Mouse (Mus musculus) liver, embryonic 11.5 days (tissue): ENCODE results near the gene Shc3. TPM values are rescaled to one million over a fixed set of nuclear protein-coding genes. Genes with fewer than 3 reads are reported as not detected.

Experiments used
- ATAC-seq: fragments of 200-750 bp; cut with Nextera tagmentation; replicated peaks from 2 replicates; pipeline ENCODE4 v1.8.0; 2017; ENCODE audit warnings: moderate number of reproducible peaks, mild to moderate bottlenecking, moderate TSS enrichment, moderate library complexity; ENCODE audit not compliant: low FRiP score
- DNase-seq: peaks from one replicate; pipeline ENCODE4 v3.0.0-alpha.2; 2017; ENCODE audit warnings: low spot score
- H3K27ac ChIP-seq: fragments of 300-500 bp; sonication (generic); 2 replicates; pipeline ENCODE4 v1.5.1; 2014; ENCODE audit warnings: mild to moderate bottlenecking, low read depth, low read length, control low read depth
- H3K27me3 ChIP-seq: fragments of 300-500 bp; sonication (generic); replicated peaks from 2 replicates; pipeline ENCODE4 v1.6.1; 2014; ENCODE audit warnings: low read length, mixed read lengths; ENCODE audit not compliant: control insufficient read depth, insufficient read depth
- H3K36me3 ChIP-seq: fragments of 300-500 bp; sonication (generic); 2 replicates; pipeline ENCODE4 v1.6.1; 2014; ENCODE audit warnings: mild to moderate bottlenecking, low read length, moderate library complexity, mixed read lengths; ENCODE audit not compliant: control insufficient read depth, insufficient read depth
- H3K4me1 ChIP-seq: fragments of 300-500 bp; sonication (generic); replicated peaks from 2 replicates; pipeline ENCODE4 v1.6.1; 2014; ENCODE audit warnings: low read length, mixed read lengths; ENCODE audit not compliant: control insufficient read depth, insufficient read depth
- H3K4me2 ChIP-seq: fragments of 300-500 bp; sonication (generic); 2 replicates; pipeline ENCODE4 v1.6.1; 2014; ENCODE audit warnings: mild to moderate bottlenecking, control low read depth, moderate library complexity
- H3K4me3 ChIP-seq: fragments of 300-500 bp; sonication (generic); 2 replicates; pipeline ENCODE4 v1.5.1; 2014; ENCODE audit warnings: low read depth, low read length, control low read depth
- H3K9ac ChIP-seq: fragments of 300-500 bp; sonication (generic); 2 replicates; pipeline ENCODE4 v1.6.1; 2014; ENCODE audit warnings: low read depth, low read length, control low read depth
- H3K9me3 ChIP-seq: fragments of 300-500 bp; sonication (generic); 2 replicates; pipeline ENCODE4 v1.6.1; 2016; ENCODE audit warnings: low read length, inconsistent platforms, mixed read lengths; ENCODE audit not compliant: control insufficient read depth
- WGBS: fragments of 180-500 bp; shearing (Covaris S2); extraction: QIAGEN DNeasy Blood & Tissue Kit; methylation state at CpG from one replicate; pipeline ENCODE4 v1.1.7; 2014; 5-methylcytosine and 5-hydroxymethylcytosine counted together
- polyA plus RNA-seq: library from polyadenylated mRNA; unstranded; fragments of >200 nt; fragmentation: Nextera tagmentation; extraction: Ambion mirVana; gene quantifications from 2 replicates; pipeline ENCODE4 v1.2.1, GENCODE M21; 2014

The Shc3 gene
- polyA plus RNA-seq, 1 experiment from 2014 or later: not detected

DNA sequence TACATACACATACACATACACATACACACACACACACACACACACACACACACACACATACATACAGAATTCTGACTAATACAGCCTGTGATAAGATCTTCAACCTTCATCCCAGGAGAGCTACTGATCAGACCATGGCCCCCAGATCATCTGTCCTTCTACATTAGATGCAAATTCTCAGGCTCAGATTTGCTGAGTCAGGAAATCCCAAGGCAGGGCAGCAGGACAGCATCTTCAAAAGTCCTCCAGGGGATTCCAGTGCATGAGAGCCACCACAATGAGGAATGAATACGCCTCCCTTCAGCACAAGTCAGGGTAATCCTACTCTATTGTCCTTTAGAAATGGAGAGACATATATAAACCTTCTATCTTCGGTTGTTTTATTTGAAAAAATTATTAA, 184.3 kb downstream of the Shc3 start:
- Histone ChIP-seq H3K4me1 (no peaks in the 10 kb centered on the region; the same call in none of the 2 replicates), H3K36me3 (no peaks in the 10 kb centered on the region), H3K9ac (no peak overlapping the region), H3K27ac (no peak overlapping the region), H3K27me3 (no peaks in the 10 kb centered on the region), H3K9me3 (no peaks in the 10 kb centered on the region), H3K4me2 (no peak overlapping the region), H3K4me3 (no peak overlapping the region)
- 81% methylated on average over 2 of the region's 2 CpGs for WGBS
- ATAC-seq (no peak), DNase-seq (no peak)

DNA sequence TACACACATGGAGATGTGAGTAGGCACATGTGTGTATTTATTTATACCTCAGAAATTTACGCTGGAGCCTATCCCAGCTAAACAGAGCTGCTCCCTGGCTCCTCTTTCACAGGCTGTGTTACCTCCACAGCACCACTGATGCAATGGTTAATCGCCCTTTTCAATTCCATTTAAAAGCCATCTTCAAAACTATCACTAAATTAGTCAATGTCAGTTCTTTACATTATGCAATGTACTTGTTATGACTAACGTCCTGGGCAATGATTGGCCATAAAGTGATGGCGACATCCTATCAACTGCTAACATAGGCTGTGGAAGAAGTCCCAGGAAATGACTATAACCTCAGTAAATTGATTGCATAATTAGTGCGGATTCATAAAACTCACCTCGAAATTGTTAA, 187.7 kb downstream of the Shc3 start:
- no peaks in the 10 kb centered on the region for H3K9me3 ChIP-seq
- no peak overlapping the region for H3K9ac ChIP-seq
- H3K27ac ChIP-seq: no peak overlapping the region
- DNase-seq (no peak), ATAC-seq (no peak)
- H3K4me2 ChIP-seq: no peak overlapping the region
- no peaks in the 10 kb centered on the region for H3K36me3 ChIP-seq
- H3K4me1 ChIP-seq: peaks cover 9% of the 10 kb centered on the region
- no peak overlapping the region for H3K4me3 ChIP-seq
- WGBS: 78% methylated on average over 6 of the region's 6 CpGs
- H3K27me3 ChIP-seq: no peaks in the 10 kb centered on the region

Other genes starting within 250 kb of the Shc3 start
- gene S1pr3, start 160.8 kb downstream of the Shc3 start, polyA plus RNA-seq: 15.5 and 18.0 TPM in 2 replicates
- gene Cks2, start 75.8 kb upstream of the Shc3 start, polyA plus RNA-seq: 587 and 614 TPM in 2 replicates
- gene Secisbp2, start 82.3 kb upstream of the Shc3 start, polyA plus RNA-seq: 28.3 and 36.1 TPM in 2 replicates
- gene Sema4d, start 224.3 kb upstream of the Shc3 start, polyA plus RNA-seq: 18.6 and 21.7 TPM in 2 replicates